Comparison of ENCODE assay signal across 7 mouse cellular contexts in the genomic region with DNA sequence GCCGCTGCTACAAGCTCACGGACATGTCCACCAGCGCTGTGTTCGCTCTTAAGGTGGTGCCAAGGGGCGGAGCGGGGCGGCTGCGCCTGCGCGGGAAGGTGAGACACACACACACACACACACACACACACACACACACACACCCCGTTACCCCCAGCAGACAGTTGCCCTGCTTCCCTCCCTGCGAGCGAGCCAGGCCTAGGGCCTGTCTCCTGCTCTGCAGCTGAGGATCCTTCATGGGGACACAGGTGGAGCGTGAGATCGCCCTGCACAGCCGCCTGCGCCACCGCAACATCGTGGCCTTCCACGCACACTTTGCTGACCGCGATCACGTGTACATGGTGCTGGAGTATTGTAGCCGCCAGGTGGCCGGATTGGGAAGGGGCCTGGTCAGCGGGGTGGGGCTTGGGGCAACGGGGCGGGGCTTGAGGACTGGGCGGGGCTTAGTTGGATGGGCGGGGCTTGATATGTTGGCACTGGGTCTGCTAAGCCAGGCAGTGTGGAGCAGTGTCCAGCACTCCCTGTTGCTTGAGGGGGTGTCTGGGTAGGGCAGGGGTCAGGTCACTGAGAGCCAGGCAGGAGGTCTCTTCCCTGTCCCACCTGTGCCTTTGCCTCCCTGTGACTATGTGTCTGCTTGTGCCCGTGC. TPM values are rescaled to one million over a fixed set of nuclear protein-coding genes. Genes with fewer than 3 reads are reported as not detected.
A peak's percentile ranks its signal among the peaks of the same experiment; 100 is the strongest.
DNase-seq lines count a peak whose midpoint lies in the region; ATAC-seq and TF ChIP-seq lines count a peak whose summit lies in the region.

No protein-coding gene starts in this region.

- no peak overlapping the region for H3K27ac ChIP-seq in ES-E14 (ENCODE audit: insufficient read depth, low read depth, low read length, poor library complexity, severe bottlenecking)
- no peak overlapping the region for H3K27ac ChIP-seq in heart, embryonic 15.5 days
- H3K27ac ChIP-seq in limb, embryonic 10.5 days: no peak overlapping the region
- no peak overlapping the region for H3K27ac ChIP-seq in midbrain, embryonic 12.5 days (replicated peaks)

- TF ChIP-seq POLR2A in brain, embryonic 14.5 days (IDR thresholded peaks at IDR 0.05; ENCODE audit: borderline replicate concordance, extremely low read depth, insufficient read depth, insufficient read length, poor library complexity, severe bottlenecking): no peak

- ATAC-seq in heart, embryonic 15.5 days (replicated peaks; ENCODE audit: insufficient number of reproducible peaks, insufficient read depth, low FRiP score, low read depth): 0 out of 2 replicates have a peak, but pooled peaks have one; percentile 10
- 0 out of 2 replicates have a peak, but pooled peaks have one; percentile 30 for ATAC-seq in midbrain, embryonic 12.5 days (ENCODE audit: low FRiP score, low read depth)

- 8% methylated on average over 31 of the region's 31 CpGs for WGBS in heart, embryonic 15.5 days
- WGBS in limb, embryonic 10.5 days: 9% methylated on average over 31 of the region's 31 CpGs
- WGBS in midbrain, embryonic 12.5 days: 7% methylated on average over 31 of the region's 31 CpGs

- H3K9me3 ChIP-seq in ES-E14 (ENCODE audit: control insufficient read depth, insufficient read depth, low read depth, low read length): no peaks in the 10 kb centered on the region
- H3K9me3 ChIP-seq in heart, embryonic 15.5 days (replicated peaks): no peaks in the 10 kb centered on the region
- no peaks in the 10 kb centered on the region for H3K9me3 ChIP-seq in limb, embryonic 10.5 days (replicated peaks)
- no peaks in the 10 kb centered on the region for H3K9me3 ChIP-seq in midbrain, embryonic 12.5 days

- TF ChIP-seq CTCF in brain, embryonic 14.5 days (IDR thresholded peaks at IDR 0.05; ENCODE audit: borderline replicate concordance, extremely low read depth, insufficient read depth, insufficient read length): no peak

- H3K36me3 ChIP-seq in ES-E14 (ENCODE audit: control insufficient read depth, insufficient read depth, low read length, poor library complexity, severe bottlenecking): no peaks in the 10 kb centered on the region
- no peaks in the 10 kb centered on the region for H3K36me3 ChIP-seq in heart, embryonic 15.5 days
- no peaks in the 10 kb centered on the region for H3K36me3 ChIP-seq in limb, embryonic 10.5 days
- no peaks in the 10 kb centered on the region for H3K36me3 ChIP-seq in midbrain, embryonic 12.5 days

- H3K4me3 ChIP-seq in ES-E14 (ENCODE audit: insufficient read depth in 1 of 2, low read depth in 1 of 2, low read length in 2 of 2, poor library complexity in 1 of 2, severe bottlenecking in 1 of 2): peak overlapping the region; percentile 41 to 61; a peak in 3 of 4 replicates
- peak overlapping the region; percentile 27 for H3K4me3 ChIP-seq in heart, embryonic 15.5 days
- H3K4me3 ChIP-seq in limb, embryonic 10.5 days: peak overlapping the region; percentile 34
- H3K4me3 ChIP-seq in midbrain, embryonic 12.5 days: 0 out of 2 replicates have a peak overlapping the region, but pooled peaks have one; percentile 7

- in situ Hi-C loops in ES-E14 (cut with MboI; ENCODE audit: low sequenced_read_pairs in 2 of 2, unreplicated experiment in 2 of 2): no loop called here

- H3K4me1 ChIP-seq in ES-E14 (ENCODE audit: control insufficient read depth in 2 of 2, insufficient read depth in 2 of 2, low read length in 2 of 2, poor library complexity in 1 of 2): peaks cover 3 to 7% of the 10 kb centered on the region in 2 experiments; a peak in 2 of 4 replicates
- H3K4me1 ChIP-seq in heart, embryonic 15.5 days (replicated peaks): peaks cover 16% of the 10 kb centered on the region
- peaks cover 28% of the 10 kb centered on the region for H3K4me1 ChIP-seq in limb, embryonic 10.5 days
- H3K4me1 ChIP-seq in midbrain, embryonic 12.5 days: peaks cover 17% of the 10 kb centered on the region

- peak overlapping the region; percentile 49 for H3K4me2 ChIP-seq in heart, embryonic 15.5 days
- H3K4me2 ChIP-seq in midbrain, embryonic 12.5 days (replicated peaks): peak overlapping the region; percentile 34

- no peak overlapping the region for H3K9ac ChIP-seq in ES-E14 (ENCODE audit: insufficient read depth, low read depth, low read length, poor library complexity, severe bottlenecking)
- no peak overlapping the region for H3K9ac ChIP-seq in heart, embryonic 15.5 days
- no peak overlapping the region; the same call in 1 of the 2 replicates for H3K9ac ChIP-seq in midbrain, embryonic 12.5 days (replicated peaks)

- no peak for DNase-seq in ES-E14 (ENCODE audit: low read depth, low spot score)
- peak; percentile 52 for DNase-seq in brain, embryonic 14.5 days (ENCODE audit: low read depth)
- peak; percentile 63 for DNase-seq in limb, embryonic 10.5 days (ENCODE audit: low spot score)
- no peak for DNase-seq in right cerebral cortex, postnatal 14 days
- no peak for DNase-seq in frontal cortex, postnatal 10 days (ENCODE audit: low spot score in 2 of 2)

- peaks cover 84% of the 10 kb centered on the region for H3K27me3 ChIP-seq in heart, embryonic 15.5 days
- peaks cover 90% of the 10 kb centered on the region for H3K27me3 ChIP-seq in limb, embryonic 10.5 days (ENCODE audit: low read depth, poor library complexity, severe bottlenecking)
- H3K27me3 ChIP-seq in midbrain, embryonic 12.5 days: peaks cover 97% of the 10 kb centered on the region

TF ChIP-seq in ES-E14, 5 proteins besides CTCF, POLR2A, EP300 and RAD21:
- TF ChIP-seq ZC3H11A (IDR thresholded peaks at IDR 0.05; ENCODE audit: borderline replicate concordance, low read depth, low read length): no peak
- no peak for TF ChIP-seq MAFK (IDR thresholded peaks at IDR 0.05; ENCODE audit: insufficient read depth, low read depth, low read length)
- no peak for TF ChIP-seq HCFC1 (IDR thresholded peaks at IDR 0.05; ENCODE audit: borderline replicate concordance, insufficient read depth, low read length)
TF ChIP-seq in ES-E14: peak in this region for 0.

RNA-seq across cellular contexts. Expression of a gene that starts 1.9 kb away (rescaled TPM):
- 6.0 and 17.4 TPM in 2 replicates for total RNA-seq in ES-E14 (2012; rRNA removed)
- 3.9 and 4.7 TPM in 2 replicates for polyA plus RNA-seq in brain, embryonic 14.5 days (2012; rRNA removed)
- 0.06 and 0.09 TPM in 2 replicates for polyA plus RNA-seq in heart, embryonic 15.5 days (2015; fragmentation: Nextera tagmentation; extraction: Ambion mirVana)
- 0.31 and 0.48 TPM in 2 replicates for polyA plus RNA-seq in limb, embryonic 10.5 days (2016; fragmentation: Nextera tagmentation; extraction: Ambion mirVana)
- polyA plus RNA-seq in midbrain, embryonic 12.5 days (2016; fragmentation: Nextera tagmentation; extraction: Ambion mirVana): 0.31 and 0.52 TPM in 2 replicates

RNA-seq across cellular contexts. Expression of a gene that starts 9.9 kb away (rescaled TPM):
- total RNA-seq in ES-E14 (2012; rRNA removed): 2.1 and 2.4 TPM in 2 replicates
- polyA plus RNA-seq in brain, embryonic 14.5 days (2012; rRNA removed): 1.4 and 1.5 TPM in 2 replicates
- 10.9 and 12.7 TPM in 2 replicates for polyA plus RNA-seq in heart, embryonic 15.5 days (2015; fragmentation: Nextera tagmentation; extraction: Ambion mirVana)
- polyA plus RNA-seq in limb, embryonic 10.5 days (2016; fragmentation: Nextera tagmentation; extraction: Ambion mirVana): 0.39 and 0.48 TPM in 2 replicates
- 0.38 and 0.79 TPM in 2 replicates for polyA plus RNA-seq in midbrain, embryonic 12.5 days (2016; fragmentation: Nextera tagmentation; extraction: Ambion mirVana)

RNA-seq across cellular contexts. Expression of a gene that starts 28.4 kb away (rescaled TPM):
- total RNA-seq in ES-E14 (2012; rRNA removed): 13.3 and 21.8 TPM in 2 replicates
- polyA plus RNA-seq in brain, embryonic 14.5 days (2012; rRNA removed): 1.7 and 4.6 TPM in 2 replicates
- 1.6 and 3.4 TPM in 2 replicates for polyA plus RNA-seq in heart, embryonic 15.5 days (2015; fragmentation: Nextera tagmentation; extraction: Ambion mirVana)
- polyA plus RNA-seq in limb, embryonic 10.5 days (2016; fragmentation: Nextera tagmentation; extraction: Ambion mirVana): 5.4 and 6.6 TPM in 2 replicates
- 3.1 and 4.3 TPM in 2 replicates for polyA plus RNA-seq in midbrain, embryonic 12.5 days (2016; fragmentation: Nextera tagmentation; extraction: Ambion mirVana)

RNA-seq across cellular contexts. Expression of a gene that starts 28.8 kb away (rescaled TPM):
- total RNA-seq in ES-E14 (2012; rRNA removed): 1.4 and 3.3 TPM in 2 replicates
- polyA plus RNA-seq in brain, embryonic 14.5 days (2012; rRNA removed): 4.5 and 6.0 TPM in 2 replicates
- 1.3 and 1.5 TPM in 2 replicates for polyA plus RNA-seq in heart, embryonic 15.5 days (2015; fragmentation: Nextera tagmentation; extraction: Ambion mirVana)
- polyA plus RNA-seq in limb, embryonic 10.5 days (2016; fragmentation: Nextera tagmentation; extraction: Ambion mirVana): 6.1 and 6.3 TPM in 2 replicates
- 2.4 and 3.7 TPM in 2 replicates for polyA plus RNA-seq in midbrain, embryonic 12.5 days (2016; fragmentation: Nextera tagmentation; extraction: Ambion mirVana)

RNA-seq across cellular contexts. Expression of a gene that starts 29.3 kb away (rescaled TPM):
- 27.1 and 28.9 TPM in 2 replicates for total RNA-seq in ES-E14 (2012; rRNA removed)
- 112 and 115 TPM in 2 replicates for polyA plus RNA-seq in brain, embryonic 14.5 days (2012; rRNA removed)
- polyA plus RNA-seq in heart, embryonic 15.5 days (2015; fragmentation: Nextera tagmentation; extraction: Ambion mirVana): 4.8 and 5.2 TPM in 2 replicates
- 7.2 and 7.5 TPM in 2 replicates for polyA plus RNA-seq in limb, embryonic 10.5 days (2016; fragmentation: Nextera tagmentation; extraction: Ambion mirVana)
- 18.4 and 19.7 TPM in 2 replicates for polyA plus RNA-seq in midbrain, embryonic 12.5 days (2016; fragmentation: Nextera tagmentation; extraction: Ambion mirVana)

Comparison
In these comparisons a context has a peak if more than half of its experiments do, and no peak if none do; other contexts are left out.
1. DNase-seq: peak in brain, embryonic 14.5 days (single experiment) and limb, embryonic 10.5 days (single experiment); none in ES-E14 (single experiment), right cerebral cortex, postnatal 14 days (single experiment) and frontal cortex, postnatal 10 days (0 of 2).
2. Peak in every context shown above with its lines, with median percentiles within 50 percentile points of each other: H3K4me3 ChIP-seq.